Mouse (Mus musculus) liver, adult 10 weeks (tissue): ENCODE results near the gene Commd7. TPM values are rescaled to one million over a fixed set of nuclear protein-coding genes. Genes with fewer than 3 reads are reported as not detected.

Experiments used
- polyA plus RNA-seq: library from polyadenylated mRNA; stranded (reverse); fragments of 350-450 nt; fragmentation: Illumina TruSeq; extraction: RNeasy Lipid Tissue Mini Kit (QIAGEN cat#74804); gene quantifications from one replicate; pipeline ENCODE4 v1.2.3, GENCODE M21; 2014; ENCODE audit warnings: low read depth, low replicate concordance

Gene Commd7
- polyA plus RNA-seq = 7.6 TPM

DNA sequence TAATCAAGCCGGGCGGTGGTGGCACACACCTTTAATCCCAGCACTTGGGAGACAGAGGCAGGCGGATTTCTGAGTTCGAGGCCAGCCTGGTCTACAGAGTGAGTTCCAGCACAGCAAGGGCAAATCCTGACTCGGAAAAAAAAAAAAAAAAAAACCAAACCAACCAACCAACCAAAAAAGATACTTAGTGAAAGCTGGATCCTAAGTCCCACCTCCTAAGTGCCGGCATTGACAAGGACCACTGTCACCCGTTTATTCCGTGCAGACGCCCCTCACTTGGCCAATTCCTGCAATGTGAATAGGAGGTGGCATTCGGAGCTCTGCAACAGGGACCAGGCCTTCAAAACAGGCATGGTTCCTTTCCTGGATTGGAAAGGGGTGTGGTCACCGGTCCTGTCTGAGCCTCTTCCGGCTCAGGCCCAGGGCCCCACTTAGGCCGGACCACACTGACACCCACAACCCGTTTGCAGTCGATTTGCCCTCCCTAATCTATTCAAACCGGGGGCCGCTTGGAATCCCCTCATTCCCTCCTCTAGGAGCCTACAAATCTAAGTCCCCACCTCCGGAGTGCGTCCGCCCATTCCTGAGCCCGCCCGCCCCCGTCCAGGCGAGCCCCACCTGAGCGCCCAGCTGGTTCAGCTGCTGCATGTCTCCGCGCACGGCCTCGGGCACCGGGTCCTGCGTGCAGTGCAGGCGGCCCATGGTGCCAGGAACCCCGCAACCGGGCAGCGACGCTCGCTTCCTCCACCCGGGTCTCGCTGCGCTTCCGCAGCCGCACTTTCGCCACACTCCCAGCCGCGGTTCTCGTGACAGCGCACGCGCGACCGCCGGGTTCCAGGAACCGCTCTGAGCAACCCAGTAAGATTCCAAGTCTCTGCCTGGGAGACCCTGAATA, at the start of gene Commd7:
TSS of gene Commd7 (minus strand) at position 806 of the 895 bp plus-strand sequence.

DNA sequence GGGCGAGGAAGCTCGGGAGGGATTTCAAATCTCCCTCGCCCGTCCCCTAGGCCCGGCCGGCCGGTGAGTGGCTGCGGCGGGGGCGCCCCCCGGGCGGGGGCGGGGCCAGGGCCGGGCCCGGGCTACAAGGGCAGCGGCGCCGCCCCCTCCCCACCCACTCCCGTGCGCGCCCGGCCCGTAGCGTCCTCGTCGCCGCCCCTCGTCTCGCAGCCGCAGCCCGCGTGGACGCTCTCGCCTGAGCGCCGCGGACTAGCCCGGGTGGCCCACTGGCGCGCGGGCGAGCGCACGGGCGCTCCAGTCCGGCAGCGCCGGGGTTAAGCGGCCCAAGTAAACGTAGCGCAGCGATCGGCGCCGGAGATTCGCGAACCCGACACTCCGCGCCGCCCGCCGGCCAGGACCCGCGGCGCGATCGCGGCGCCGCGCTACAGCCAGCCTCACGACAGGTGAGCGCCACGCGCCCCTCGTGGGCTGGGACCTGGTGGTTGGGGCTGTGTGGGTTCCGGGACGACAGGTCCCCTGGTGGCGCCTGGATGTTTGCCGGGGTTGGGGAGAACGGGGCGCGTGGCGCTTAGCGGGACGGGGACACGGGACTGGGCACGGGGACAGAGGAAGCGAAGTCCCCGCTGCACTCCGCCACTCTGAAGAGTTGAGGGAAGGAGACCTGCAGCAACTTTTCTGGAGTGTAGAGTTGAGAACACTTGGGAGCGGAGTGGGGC, 16.9 kb upstream of the Commd7 start, which contains the start of gene Dnmt3b:
TSS of gene Dnmt3b (plus strand) at position 153 of the 716 bp plus-strand sequence.

Other genes with a start within 250 kb of the Commd7 start
- not detected for gene 4930404H24Rik, start 140.0 kb downstream of the Commd7 start, polyA plus RNA-seq
- gene Nol4l, start 102.8 kb downstream of the Commd7 start, polyA plus RNA-seq = 0.45 TPM
- gene Dnmt3b, start 16.7 kb upstream of the Commd7 start, polyA plus RNA-seq = 1.6 TPM
- gene Dnmt3c, start 63.9 kb upstream of the Commd7 start, polyA plus RNA-seq = not detected
- 58.4 TPM for gene Mapre1, start 108.5 kb upstream of the Commd7 start, polyA plus RNA-seq
- not detected for gene Efcab8, start 147.2 kb upstream of the Commd7 start, polyA plus RNA-seq
- gene Sun5, start 238.3 kb upstream of the Commd7 start, polyA plus RNA-seq = not detected
- not detected for gene Bpifb2, start 242.3 kb upstream of the Commd7 start, polyA plus RNA-seq